Mouse (Mus musculus): ENCODE data around the gene Ptpdc1.
A peak's percentile ranks its signal among the peaks of the same experiment; 100 is the strongest.

The Ptpdc1 gene

DNA sequence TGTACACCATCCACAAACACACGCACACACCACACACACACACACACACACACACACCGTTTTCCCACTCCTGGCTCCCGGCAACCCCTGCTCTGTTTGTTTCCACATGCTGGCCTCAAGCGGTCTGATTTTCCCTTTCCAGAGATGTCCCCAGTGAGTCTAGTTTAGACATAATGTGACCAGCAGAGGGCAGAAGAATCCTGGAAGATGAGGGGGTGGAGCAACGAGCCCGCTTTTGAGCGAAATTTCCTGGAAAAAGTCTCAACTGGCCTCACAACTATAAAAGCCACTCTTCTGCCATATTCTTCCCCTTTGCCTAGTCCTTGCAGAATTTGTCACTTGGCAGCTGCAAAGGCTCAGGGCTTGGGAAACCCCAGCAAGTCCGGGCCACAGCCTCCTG is 30.2 kb upstream of the Ptpdc1 start:
- DNase-seq (ENCODE audit: low spot score in 2 of 2): peak in 1 of 2 experiments; percentile 20

DNA sequence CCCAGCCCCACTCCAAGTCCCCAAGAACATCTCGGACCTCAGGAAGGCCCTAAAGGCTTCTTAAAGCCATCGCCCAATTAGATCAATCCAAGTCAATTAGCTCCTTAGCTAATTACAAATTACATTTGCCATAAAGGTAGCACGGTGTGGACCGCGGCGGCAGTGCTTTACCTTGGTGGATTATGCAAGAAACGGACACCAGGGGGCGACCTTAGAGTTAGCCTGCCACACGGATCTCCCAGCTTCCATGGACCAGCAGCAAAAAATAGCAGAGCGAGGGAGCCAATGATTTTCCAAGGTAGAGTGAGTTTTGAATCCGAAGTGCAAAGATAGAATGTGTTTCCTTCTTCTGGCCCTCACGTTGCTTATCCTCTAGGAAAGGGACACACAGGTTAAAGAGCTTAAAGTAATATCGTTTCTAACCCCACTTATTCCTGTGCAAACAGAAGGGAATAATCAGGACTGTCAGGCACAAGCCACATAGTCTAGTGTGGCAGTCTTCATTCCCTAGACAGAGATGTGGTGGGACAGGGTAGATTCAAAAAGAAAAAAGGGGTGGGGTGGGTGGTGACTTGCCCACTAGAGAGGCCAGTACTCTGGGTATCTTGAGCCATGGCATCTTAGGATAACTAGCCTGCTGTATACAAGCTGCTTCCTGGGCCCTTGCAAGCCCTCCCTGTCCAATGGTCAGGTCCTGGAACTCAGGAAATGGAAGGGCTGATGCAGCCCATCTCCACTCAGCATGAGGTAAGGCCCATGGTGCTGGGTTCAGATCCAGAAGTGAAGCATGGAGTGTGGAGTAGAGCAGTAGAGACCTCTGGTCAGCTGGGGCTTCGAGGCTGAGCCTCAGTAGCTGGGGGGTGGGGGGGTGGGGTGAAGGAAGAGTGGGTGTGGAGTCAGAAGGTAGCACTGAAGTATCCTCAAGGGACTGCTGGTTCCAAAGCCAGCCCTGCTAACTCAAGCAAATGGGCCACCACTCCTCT is 28.6 kb upstream of the Ptpdc1 start:
- peak; percentile 53 to 86 for DNase-seq (ENCODE audit: low spot score in 2 of 2)

DNA sequence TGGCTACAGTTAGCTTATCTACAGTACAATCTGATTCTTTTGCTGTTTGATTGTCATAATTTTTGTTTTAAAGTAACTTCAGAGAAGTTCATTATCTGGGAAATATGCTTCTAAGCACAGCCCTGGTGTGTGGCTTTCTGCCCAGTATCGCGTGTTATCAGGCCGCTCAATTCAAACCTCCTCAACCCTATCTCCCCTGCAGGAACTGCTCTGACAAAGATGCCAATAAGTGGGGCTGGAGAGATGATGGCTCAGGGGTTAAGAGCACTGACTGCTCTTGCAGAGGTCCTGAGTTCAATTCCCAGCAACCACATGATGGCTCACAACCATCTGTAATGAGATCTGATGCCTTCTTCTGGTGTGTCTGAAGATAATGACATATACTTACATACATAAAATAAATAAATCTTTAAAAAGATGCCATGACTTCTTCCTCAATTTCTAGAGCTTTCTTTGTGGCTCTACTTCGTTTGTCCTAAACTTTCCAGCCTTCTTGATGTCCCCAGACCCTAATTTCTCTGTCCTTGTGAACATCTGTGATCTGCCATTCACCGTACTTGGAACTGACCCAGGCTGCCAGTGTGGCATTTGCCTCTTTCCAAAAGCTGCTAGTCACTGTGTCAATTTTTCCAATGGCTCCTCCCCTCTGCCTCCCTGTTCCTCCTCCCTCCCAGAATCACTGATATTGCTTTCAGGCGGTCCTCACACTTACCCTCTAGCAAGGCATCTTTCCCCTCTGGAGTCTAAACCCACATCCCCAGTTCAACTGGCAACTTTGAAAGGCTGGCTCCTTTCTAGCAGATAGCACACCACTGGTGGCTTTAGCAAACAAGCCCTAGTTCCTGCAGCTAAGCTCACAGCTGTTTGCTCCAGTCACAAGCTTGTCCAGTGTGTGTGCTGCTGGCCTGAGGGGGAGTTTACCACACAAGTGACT is 25.9 kb upstream of the Ptpdc1 start:
- DNase-seq (ENCODE audit: low spot score in 2 of 2): peak in 1 of 2 experiments; percentile 42

DNA sequence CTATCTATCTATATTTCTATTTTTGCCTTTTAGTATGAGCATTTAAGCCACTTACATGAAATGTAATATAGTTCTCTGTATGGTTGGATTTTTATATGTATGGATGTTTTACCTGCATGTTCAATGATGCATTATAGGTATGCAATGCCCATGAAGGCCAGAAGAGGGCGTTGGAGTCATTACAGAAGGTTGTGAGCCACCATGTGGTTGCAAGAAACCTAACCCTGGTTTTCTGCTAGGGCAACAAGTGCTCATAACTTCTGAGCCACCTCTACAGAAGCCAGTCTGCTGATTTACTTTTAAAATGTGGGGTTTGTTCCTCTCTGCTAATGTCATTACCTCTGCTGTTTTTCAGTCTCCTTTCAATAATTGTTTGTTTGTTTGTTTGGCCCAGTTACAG is 25.2 kb upstream of the Ptpdc1 start:
- peak in 1 of 2 experiments; percentile 42 for DNase-seq (ENCODE audit: low spot score in 2 of 2)

GRCm38 (mm10) chr13:48646696-48647095 is 21.2 kb upstream of the Ptpdc1 start:
- no peak for DNase-seq (ENCODE audit: low spot score in 2 of 2)

GRCm38 (mm10) chr13:48643991-48644390 is 18.5 kb upstream of the Ptpdc1 start:
- no peak for DNase-seq (ENCODE audit: low spot score in 2 of 2)

GRCm38 (mm10) chr13:48643072-48643471 is 17.6 kb upstream of the Ptpdc1 start:
- DNase-seq (ENCODE audit: low spot score in 2 of 2): no peak

DNA sequence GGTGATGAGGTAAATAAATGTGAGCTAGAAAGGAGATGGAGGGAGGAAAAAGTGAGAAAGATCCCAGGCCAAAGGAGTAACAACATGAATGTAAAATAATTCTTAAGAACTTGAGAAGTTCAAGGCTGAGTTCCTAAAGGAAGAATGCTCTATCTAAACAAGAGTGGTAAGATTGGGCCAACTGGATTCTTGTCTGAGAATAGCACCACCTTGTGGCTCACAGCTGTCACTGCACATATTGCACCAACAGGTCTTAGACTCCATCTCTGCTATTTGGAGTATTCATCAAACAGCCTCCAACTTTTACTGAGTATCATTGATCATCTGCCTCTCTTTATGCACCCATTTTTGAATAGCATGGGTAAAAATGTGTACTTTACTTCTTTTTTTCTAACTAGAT is 14.1 kb upstream of the Ptpdc1 start:
- peak in 1 of 2 experiments; percentile 31 for DNase-seq (ENCODE audit: low spot score in 2 of 2)

GRCm38 (mm10) chr13:48637706-48638105 is 12.2 kb upstream of the Ptpdc1 start:
- DNase-seq (ENCODE audit: low spot score in 2 of 2): no peak

DNA sequence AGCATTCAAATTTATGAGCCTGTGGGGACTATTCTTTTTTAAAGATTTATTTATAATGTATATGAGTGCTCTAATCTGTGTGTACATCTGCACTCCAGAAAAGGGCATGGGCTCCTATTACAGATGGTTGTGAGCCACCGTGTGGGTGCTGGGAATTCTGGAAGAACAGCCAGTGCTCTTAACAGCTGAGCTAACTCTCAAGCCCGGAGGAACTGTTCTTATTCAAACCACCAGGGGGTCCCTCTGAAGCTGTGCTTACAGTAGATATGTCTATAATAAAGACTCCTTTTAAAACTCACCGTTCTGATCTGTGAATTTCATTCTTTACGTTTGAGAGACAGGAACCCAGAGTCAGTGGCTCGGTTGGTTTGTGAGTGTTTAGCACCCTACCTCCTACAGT is 6.2 kb upstream of the Ptpdc1 start:
- no peak for DNase-seq (ENCODE audit: low spot score in 2 of 2)

DNA sequence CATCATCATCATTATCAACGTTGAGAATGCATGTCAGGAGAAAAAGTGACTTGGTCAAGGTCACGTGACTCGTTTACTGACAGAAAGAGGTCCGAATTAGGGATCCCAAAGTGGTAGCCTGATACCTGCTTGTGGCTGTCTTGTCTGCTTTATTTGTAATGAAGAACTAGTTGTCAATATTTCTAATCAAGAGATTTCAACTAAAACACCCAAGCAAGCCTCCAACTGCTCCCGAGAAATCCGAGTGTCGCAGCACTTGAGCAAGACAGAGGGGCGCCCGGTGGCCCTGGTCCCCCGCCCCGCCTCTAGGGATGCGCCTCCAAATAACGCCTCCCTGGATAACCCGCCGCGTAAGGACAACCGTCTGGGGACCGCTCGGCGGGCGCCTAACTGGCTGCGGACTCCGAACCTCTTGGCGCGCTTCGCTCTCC is 481 bp downstream of the Ptpdc1 start:
- no peak for DNase-seq (ENCODE audit: low spot score in 2 of 2)

GRCm38 (mm10) chr13:48618890-48619289 is 6.6 kb downstream of the Ptpdc1 start:
- DNase-seq (ENCODE audit: low spot score in 2 of 2): no peak

DNA sequence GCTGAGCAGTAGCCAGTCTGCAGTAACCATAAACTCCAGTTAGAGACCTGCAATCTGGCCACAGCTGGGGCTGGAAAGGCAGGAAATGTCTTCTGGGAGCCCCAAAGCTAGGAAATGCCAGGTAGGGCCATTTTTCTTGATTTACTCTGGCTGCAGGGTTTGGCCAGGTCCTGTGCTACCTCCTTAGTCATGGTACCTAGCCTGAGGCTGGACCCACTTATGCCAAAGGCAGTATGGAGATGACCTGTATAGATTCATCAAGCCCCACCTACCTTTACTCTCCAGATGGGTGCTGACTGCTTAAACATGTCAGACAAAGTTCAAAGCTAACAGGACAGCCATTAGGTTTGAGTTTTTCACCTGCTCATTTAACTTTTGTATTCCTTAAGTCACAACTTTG is 7.7 kb downstream of the Ptpdc1 start:
- DNase-seq (ENCODE audit: low spot score in 2 of 2): no peak

DNA sequence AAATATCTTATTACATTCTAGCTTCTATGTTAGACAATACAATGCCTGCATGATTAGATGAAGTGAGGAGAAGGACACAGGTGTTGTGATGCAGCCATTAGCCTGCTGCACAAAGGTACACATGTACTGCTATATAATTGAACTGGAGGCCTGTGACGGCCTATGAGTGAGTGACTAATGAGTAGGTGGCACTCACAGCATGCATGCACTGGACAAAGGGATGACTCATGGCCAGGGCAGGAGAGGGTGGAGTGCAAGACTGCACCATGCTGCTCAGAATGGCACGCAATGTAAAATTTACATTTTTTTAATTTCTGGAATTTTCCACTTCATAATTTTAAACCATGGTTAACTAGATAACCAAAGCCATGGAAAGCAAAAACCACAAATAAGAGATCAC is 10.9 kb downstream of the Ptpdc1 start:
- no peak for DNase-seq (ENCODE audit: low spot score in 2 of 2)

- no peak for DNase-seq (ENCODE audit: low spot score in 2 of 2)
These were observed 16.4 kb downstream of the Ptpdc1 start for GRCm38 (mm10) chr13:48609106-48609505.

DNA sequence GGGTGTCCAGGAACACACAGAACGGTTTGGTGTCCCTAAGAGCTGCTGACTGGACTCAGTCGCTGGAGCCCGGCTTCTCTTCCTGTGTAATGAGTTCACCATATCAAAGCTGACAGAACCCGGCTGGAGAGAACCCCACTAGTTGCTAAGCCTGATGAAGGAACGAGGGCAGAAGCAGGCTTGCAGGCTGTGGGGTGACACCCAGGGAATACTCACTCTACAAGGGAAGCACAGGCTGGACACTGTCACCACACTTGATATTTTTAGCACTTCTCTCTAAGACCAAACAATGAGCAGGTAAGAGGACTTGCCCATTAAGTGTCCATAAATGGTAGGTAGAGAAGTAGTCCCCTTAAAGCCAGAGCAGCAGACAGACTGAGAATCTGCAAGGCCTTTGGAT is 20.9 kb downstream of the Ptpdc1 start:
- DNase-seq (ENCODE audit: low spot score in 2 of 2): no peak

DNA sequence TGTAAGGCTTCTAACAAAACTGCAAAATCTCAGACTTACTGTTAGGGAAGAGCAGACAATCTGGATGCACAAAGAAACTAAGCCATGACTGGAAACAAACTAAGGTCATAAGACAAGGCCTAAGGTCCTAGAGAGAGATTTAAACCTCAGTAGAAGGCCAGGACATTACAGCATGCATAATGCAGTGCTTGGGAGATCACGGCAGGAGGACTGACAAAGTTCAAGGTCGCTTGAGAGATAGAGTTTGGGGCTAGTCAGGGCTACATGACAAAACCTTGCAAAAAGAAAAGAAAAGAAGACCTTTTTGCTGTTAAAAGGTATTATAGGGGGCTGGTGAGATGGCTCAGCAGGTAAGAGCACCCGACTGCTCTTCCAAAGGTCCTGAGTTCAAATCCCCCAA is 22.2 kb downstream of the Ptpdc1 start:
- no peak for DNase-seq (ENCODE audit: low spot score in 2 of 2)

GRCm38 (mm10) chr13:48594605-48595004 is 30.9 kb downstream of the Ptpdc1 start:
- no peak for DNase-seq (ENCODE audit: low spot score in 2 of 2)

DNA sequence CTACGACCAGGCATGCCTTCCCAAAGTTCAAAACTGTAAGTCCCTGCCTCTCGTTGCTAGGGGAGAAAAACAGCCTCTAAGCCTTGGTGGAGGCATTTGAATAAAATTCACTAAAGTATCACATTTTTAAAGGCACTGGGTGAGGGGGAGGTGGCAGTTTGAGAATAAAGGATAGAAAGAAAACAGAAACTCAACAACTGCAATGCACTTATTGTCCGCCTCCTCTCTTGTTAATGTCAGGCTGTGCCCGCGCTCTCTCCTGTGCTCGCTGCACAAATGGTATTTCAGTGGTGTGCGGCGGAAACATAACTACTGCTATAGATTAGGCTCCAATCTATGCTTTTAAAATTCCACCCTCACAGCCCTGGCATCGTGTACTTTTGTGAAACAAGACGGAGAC is 31.4 kb downstream of the Ptpdc1 start:
- no peak for DNase-seq (ENCODE audit: low spot score in 2 of 2)

GRCm38 (mm10) chr13:48593181-48593580 is 32.3 kb downstream of the Ptpdc1 start:
- no peak for DNase-seq (ENCODE audit: low spot score in 2 of 2)

- DNase-seq (ENCODE audit: low spot score in 2 of 2): no peak
These were observed 34.7 kb downstream of the Ptpdc1 start for GRCm38 (mm10) chr13:48590743-48591142.

- DNase-seq (ENCODE audit: low spot score in 2 of 2): no peak
These were observed 38.1 kb downstream of the Ptpdc1 start for GRCm38 (mm10) chr13:48587354-48587753.
